Mouse (Mus musculus): ENCODE measurements around the gene Adgrf3.

The Adgrf3 gene

DNA sequence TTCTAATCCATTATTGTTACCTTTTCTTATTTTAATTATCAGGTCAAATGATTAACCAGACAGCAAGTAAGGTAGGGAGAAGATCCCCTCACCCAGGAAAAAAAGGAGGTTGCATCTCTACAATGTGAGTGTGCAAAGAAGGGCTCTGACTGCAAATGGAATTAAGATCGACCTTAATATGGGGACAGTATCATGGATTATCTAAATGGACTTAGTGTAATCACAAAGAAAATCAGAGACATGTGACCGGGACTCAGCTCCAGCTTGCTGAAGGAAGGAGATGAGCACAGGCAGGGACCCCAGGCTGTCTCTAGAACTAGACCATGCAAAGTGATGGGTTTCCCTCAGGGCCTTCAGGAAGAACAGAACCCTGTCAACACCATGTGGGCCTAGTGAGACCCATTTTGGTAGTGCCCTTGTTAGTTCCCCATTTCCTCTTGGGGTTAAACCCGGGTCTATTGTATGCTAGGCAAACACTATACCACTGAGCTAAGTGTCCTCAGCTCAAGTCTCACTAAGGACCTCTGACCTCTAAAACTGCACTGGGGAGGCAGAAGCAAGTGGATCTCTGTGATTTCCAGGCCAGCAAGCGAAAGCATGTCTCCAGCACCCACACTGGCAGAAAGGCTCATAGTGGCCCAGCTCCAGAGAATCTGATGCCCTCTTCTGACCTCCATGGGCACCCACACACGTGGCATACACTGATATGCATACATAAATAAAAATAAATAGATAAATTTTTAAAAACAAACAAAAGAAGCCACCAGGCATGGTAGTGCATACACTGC is 57.2 kb downstream of the Adgrf3 start:
- DNase-seq = no peak

DNA sequence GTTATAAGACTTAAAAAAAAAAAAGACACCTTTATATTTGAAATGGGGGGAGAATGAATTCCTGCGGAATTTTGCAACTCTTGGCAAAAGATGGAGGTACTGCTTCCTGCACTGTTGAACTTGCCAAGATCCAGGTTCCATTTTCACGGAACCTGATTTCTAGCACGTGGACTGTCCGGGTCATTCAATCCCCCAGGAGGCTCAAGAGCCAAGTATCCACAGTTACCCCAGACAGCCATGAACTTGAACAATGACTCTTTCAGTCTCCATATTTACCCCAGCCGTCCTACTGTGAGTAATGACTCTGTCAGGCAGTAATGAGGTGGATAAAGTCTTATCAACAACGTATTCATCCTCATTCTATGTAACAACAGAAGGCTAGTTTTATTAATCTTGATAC is 59.0 kb downstream of the Adgrf3 start:
- no peak for DNase-seq

All from kidney, postnatal 25 days (tissue).